Mouse (Mus musculus): ENCODE measurements around the gene Nab1.
A peak's percentile ranks its signal among the peaks of the same experiment; 100 is the strongest.
"Not testable (repeated sequence)": the region's sequence is repeated elsewhere in the genome, so short reads cannot be mapped to it uniquely, and the experiment has no call there.

Gene Nab1

GRCm38 (mm10) chr1:52500314-52500981 lies at the start of gene Nab1:
Nab1 (minus strand) TSS chr1:52500679.
- peak; percentile 55 to 71 for DNase-seq (ENCODE audit: low spot score in 2 of 2)

- no peak for DNase-seq (ENCODE audit: low spot score in 2 of 2)
Measured at GRCm38 (mm10) chr1:52547451-52547850, 47.0 kb upstream of the Nab1 start.

GRCm38 (mm10) chr1:52546796-52547195 lies 46.3 kb upstream of the Nab1 start:
- DNase-seq (ENCODE audit: low spot score in 2 of 2): no peak

GRCm38 (mm10) chr1:52540124-52540523 lies 39.6 kb upstream of the Nab1 start:
- not testable (repeated sequence) for DNase-seq (ENCODE audit: low spot score in 2 of 2)

- no peak for DNase-seq (ENCODE audit: low spot score in 2 of 2)
Measured at GRCm38 (mm10) chr1:52529933-52530332, 29.5 kb upstream of the Nab1 start.

GRCm38 (mm10) chr1:52527656-52528055 lies 27.2 kb upstream of the Nab1 start:
- no peak for DNase-seq (ENCODE audit: low spot score in 2 of 2)

GRCm38 (mm10) chr1:52527252-52527651 lies 26.8 kb upstream of the Nab1 start:
- no peak for DNase-seq (ENCODE audit: low spot score in 2 of 2)

- DNase-seq (ENCODE audit: low spot score in 2 of 2): no peak
Measured at GRCm38 (mm10) chr1:52524663-52525062, 24.2 kb upstream of the Nab1 start.

- DNase-seq (ENCODE audit: low spot score in 2 of 2): no peak
Measured at GRCm38 (mm10) chr1:52524150-52524549, 23.7 kb upstream of the Nab1 start.

GRCm38 (mm10) chr1:52521436-52521993 lies 21.0 kb upstream of the Nab1 start:
- no peak for DNase-seq (ENCODE audit: low spot score in 2 of 2)

GRCm38 (mm10) chr1:52520131-52520530 lies 19.7 kb upstream of the Nab1 start:
- no peak for DNase-seq (ENCODE audit: low spot score in 2 of 2)

GRCm38 (mm10) chr1:52515249-52515648 lies 14.8 kb upstream of the Nab1 start:
- no peak for DNase-seq (ENCODE audit: low spot score in 2 of 2)

GRCm38 (mm10) chr1:52511788-52512425 lies 11.4 kb upstream of the Nab1 start:
- no peak for DNase-seq (ENCODE audit: low spot score in 2 of 2)

GRCm38 (mm10) chr1:52506211-52506610 lies 5.7 kb upstream of the Nab1 start:
- no peak for DNase-seq (ENCODE audit: low spot score in 2 of 2)

- no peak for DNase-seq (ENCODE audit: low spot score in 2 of 2)
Measured at GRCm38 (mm10) chr1:52502296-52502695, 1.8 kb upstream of the Nab1 start.

- peak; percentile 9 to 13 for DNase-seq (ENCODE audit: low spot score in 2 of 2)
Measured at GRCm38 (mm10) chr1:52501688-52502133, 1.2 kb upstream of the Nab1 start.

GRCm38 (mm10) chr1:52501090-52501489 lies 611 bp upstream of the Nab1 start:
- DNase-seq (ENCODE audit: low spot score in 2 of 2): no peak

GRCm38 (mm10) chr1:52499601-52500313 lies 722 bp downstream of the Nab1 start:
- peak; percentile 49 to 50 for DNase-seq (ENCODE audit: low spot score in 2 of 2)

GRCm38 (mm10) chr1:52498786-52499450 lies 1.6 kb downstream of the Nab1 start:
- DNase-seq (ENCODE audit: low spot score in 2 of 2): no peak

GRCm38 (mm10) chr1:52489538-52490181 lies 10.8 kb downstream of the Nab1 start:
- DNase-seq (ENCODE audit: low spot score in 2 of 2): no peak

GRCm38 (mm10) chr1:52484980-52485379 lies 15.5 kb downstream of the Nab1 start:
- DNase-seq (ENCODE audit: low spot score in 2 of 2): no peak
